Mouse (Mus musculus) E14TG2a.4 (cell line): ENCODE data around the gene Cavin4.

Experiments
- CTCF ChIP-seq: conservative IDR thresholded peaks from 2 replicates; pipeline ENCODE4 v1.5.1; 2014; ENCODE audit warnings: low read length
- NANOG ChIP-seq: IDR thresholded peaks from 2 replicates; pipeline ENCODE4 v1.6.1; 2014; ENCODE audit warnings: borderline replicate concordance, low read length, mixed read lengths
- POU5F1 ChIP-seq: IDR thresholded peaks from 2 replicates; pipeline ENCODE4 v1.6.1; 2014; ENCODE audit warnings: low read length, borderline replicate concordance

- peak; percentile 29; the same call in 1 of the 2 replicates for TF ChIP-seq CTCF
- no peak for TF ChIP-seq NANOG
- TF ChIP-seq POU5F1 = no peak
Measured at GRCm38 (mm10) chr4:48680648-48681343, 17.5 kb downstream of the Cavin4 start.
